Mouse (Mus musculus): ENCODE measurements around the gene Jtb.
A peak's percentile ranks its signal among the peaks of the same experiment; 100 is the strongest.

Gene Jtb

DNA sequence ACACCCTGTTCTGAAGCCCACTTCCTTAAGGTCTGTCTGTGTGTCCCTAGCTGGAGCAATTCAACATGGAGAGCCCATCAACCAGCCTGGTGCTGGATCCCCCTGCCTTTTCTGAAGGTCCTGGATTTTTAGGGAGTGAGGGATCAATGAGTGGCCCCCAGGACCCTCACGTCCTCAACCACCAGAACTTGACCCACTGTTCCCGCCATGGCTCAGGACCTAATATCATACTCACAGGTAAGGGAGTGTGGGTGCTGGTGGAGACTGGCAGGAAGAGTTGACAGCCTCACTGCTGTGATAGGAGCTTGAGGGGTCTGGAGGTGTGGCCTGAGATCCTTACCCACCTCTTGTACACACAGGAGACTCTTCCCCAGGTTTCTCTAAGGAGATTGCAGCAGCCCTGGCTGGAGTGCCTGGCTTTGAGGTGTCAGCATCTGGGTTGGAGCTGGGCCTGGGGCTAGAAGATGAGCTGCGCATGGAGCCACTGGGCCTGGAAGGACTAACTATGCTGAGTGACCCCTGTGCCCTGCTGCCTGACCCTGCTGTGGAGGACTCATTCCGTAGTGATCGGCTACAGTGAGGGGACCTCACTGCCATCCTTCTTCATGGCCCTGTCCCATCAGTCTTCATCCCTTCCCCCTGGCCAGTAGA lies 31.8 kb downstream of the Jtb start:
- no peak for DNase-seq (ENCODE audit: low spot score in 2 of 2)

- DNase-seq (ENCODE audit: low spot score in 2 of 2): no peak
Observed at GRCm38 (mm10) chr3:90264687-90265033, 33.3 kb downstream of the Jtb start.

GRCm38 (mm10) chr3:90265034-90265931 lies 33.9 kb downstream of the Jtb start, which contains the start of gene Dennd4b:
TSS of gene Dennd4b (plus strand) at chr3:90265185.
- DNase-seq (ENCODE audit: low spot score in 2 of 2): peak; percentile 81 to 85

- no peak for DNase-seq (ENCODE audit: low spot score in 2 of 2)
Observed at GRCm38 (mm10) chr3:90265932-90266741, 34.7 kb downstream of the Jtb start.

DNA sequence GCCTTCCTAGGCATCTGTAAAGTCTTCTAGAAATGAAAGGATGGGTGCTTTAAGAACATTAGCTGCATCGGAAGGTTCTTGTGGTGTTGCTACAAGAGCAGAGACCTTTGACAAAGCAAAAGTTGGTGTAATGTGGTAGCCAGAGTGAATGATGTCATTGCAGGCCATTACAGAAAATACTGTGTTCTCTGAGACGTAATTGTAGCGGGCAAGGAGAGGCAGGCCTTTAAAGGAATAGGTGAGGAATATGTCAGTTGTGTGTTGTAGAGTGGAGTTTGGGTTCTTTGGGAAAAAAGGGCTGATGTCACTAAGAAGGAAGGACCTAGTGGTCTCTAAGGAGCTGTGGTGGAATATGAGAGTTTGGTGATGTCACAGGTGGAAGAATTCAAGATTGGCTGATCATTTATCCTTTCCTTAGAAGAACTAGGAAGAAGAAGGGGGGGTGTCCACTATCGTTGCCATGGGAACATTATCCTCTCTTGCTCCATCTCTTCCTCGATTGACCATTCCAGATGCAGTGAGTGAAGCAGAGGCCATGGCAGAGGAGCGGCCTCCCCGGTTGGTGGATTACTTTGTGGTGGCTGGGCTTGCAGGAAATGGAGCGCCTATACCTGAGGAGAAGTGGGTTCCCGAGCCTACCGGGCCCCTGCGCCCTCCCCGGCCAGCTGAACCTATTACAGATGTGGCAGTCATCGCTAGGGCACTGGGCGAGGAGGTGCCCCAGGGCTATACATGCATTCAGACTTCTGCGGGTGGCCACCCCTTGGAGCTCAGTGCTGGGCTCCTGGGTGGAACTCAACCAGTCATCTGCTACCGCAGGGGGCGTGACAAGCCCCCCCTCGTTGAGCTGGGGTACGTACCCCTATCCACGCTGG lies 35.7 kb downstream of the Jtb start:
- DNase-seq (ENCODE audit: low spot score in 2 of 2): no peak

DNA sequence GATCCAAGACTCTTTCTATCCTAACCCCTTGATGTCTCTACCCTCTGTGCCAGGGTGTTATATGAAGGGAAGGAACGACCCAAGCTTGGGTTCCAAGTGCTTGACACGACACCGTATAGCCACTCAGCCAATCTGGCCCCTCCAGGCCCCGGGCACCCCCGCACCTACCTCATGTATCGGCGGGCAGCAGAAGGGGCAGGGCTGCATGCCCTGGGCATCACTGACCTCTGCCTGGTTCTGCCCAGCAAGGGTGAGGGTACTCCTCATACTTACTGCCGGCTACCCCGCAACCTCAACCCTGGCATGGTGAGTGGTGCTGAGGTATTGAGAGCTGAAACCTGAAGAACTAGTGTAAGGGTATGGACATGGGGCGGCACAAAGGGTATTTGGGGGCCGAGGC lies 36.8 kb downstream of the Jtb start:
- DNase-seq (ENCODE audit: low spot score in 2 of 2): no peak

DNA sequence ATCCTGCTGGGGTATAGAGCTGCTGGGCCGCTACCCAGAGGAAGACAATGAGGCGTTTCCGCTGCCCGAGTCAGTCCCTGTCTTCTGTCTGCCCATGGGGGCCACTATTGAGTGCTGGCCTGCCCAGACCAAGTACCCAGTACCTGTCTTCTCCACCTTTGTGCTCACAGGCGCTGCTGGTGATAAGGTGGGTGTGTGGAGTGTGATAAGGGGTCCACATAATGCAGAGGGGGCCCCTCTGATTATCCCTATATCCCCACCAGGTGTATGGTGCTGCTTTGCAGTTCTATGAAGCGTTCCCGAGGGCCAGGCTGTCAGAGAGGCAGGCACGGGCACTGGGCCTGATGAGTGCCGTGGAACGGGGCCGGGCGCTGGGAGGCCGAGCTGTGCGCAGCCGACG lies 37.6 kb downstream of the Jtb start:
- DNase-seq (ENCODE audit: low spot score in 2 of 2): no peak

DNA sequence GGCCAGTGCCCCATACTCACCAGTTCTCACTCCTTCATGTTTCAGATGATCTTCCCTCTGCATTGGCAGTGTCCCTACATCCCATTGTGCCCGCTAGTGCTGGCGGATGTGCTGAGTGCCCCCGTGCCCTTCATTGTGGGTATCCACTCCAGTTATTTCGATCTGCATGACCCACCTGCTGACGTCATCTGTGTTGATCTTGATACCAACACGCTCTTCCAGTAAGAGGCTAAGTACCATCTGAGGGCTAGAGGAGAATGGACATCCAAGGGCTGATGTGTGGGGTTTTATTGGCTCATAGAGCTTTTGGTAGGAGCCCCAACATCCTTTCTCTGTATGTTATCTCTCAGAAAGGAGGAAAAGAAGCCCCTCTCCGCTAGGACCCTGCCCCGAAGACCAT lies 39.4 kb downstream of the Jtb start:
- no peak for DNase-seq (ENCODE audit: low spot score in 2 of 2)

GRCm38 (mm10) chr3:90272170-90272569 lies 40.8 kb downstream of the Jtb start:
- DNase-seq (ENCODE audit: low spot score in 2 of 2): no peak

GRCm38 (mm10) chr3:90273855-90274254 lies 42.5 kb downstream of the Jtb start:
- DNase-seq (ENCODE audit: low spot score in 2 of 2): no peak

- no peak for DNase-seq (ENCODE audit: low spot score in 2 of 2)
Observed at GRCm38 (mm10) chr3:90275286-90275685, 43.9 kb downstream of the Jtb start.

DNA sequence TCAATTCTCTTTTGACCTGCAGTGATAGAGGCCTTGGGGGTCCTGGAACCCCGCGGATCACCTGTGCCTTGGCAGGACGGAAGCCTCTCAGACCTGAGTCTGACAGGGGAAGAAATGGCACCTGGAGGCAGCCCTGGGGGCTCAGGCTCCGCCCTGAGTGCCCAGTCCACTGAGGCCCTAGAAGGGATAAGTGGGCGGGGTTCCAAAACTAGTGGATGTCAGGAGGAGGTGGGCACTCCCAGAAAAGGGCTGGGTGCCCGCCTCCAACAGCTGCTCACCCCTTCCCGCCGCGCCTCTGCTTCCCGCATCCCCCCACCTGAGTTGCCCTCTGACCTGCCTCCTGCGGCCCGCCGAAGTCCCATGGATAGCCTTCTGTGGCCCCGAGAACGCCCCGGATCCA lies 45.5 kb downstream of the Jtb start:
- no peak for DNase-seq (ENCODE audit: low spot score in 2 of 2)

DNA sequence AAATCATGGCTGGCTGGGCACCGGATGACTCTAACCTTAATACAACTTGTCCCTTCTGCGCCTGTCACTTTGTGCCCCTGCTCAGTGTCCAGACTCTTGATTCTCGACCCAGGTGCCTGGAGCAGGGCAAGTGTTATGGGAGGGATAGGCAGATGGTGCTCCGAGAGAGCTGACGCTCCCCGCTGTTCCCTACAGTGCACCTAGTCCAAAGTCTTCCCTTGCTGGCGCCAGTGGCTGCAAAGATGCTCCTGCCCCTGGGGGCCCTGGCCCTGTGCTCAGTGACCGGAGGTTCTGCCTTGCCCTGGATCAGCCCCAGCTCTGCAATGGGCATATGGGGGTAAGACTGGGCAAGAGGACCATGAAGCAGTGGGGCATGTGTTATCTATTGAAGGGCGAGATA lies 46.4 kb downstream of the Jtb start:
- DNase-seq (ENCODE audit: low spot score in 2 of 2): no peak

- no peak for DNase-seq (ENCODE audit: low spot score in 2 of 2)
Observed at GRCm38 (mm10) chr3:90278211-90278610, 46.8 kb downstream of the Jtb start.

GRCm38 (mm10) chr3:90279216-90279615 lies 47.8 kb downstream of the Jtb start:
- DNase-seq (ENCODE audit: low spot score in 2 of 2): no peak

DNA sequence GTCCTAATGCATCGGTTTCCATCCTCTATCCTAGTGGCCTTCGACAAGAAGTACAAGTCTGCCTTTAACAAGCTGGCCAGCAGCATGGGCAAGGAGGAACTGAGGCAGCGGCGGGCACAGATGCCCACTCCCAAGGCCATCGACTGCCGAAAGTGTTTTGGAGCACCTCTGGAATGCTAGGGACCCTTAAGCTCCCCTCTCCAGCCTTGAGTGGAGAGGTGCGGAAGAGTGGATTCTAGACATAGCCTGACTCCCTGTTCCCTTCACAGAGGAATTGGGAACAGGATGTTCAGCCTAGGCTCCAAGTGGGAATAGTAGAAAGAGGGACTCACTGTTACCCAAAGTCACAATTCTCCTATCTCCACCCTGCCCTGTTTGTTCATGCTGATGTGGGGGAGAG lies 48.3 kb downstream of the Jtb start:
- no peak for DNase-seq (ENCODE audit: low spot score in 2 of 2)

- DNase-seq (ENCODE audit: low spot score in 2 of 2): no peak
Observed at GRCm38 (mm10) chr3:90280708-90281107, 49.3 kb downstream of the Jtb start.

DNA sequence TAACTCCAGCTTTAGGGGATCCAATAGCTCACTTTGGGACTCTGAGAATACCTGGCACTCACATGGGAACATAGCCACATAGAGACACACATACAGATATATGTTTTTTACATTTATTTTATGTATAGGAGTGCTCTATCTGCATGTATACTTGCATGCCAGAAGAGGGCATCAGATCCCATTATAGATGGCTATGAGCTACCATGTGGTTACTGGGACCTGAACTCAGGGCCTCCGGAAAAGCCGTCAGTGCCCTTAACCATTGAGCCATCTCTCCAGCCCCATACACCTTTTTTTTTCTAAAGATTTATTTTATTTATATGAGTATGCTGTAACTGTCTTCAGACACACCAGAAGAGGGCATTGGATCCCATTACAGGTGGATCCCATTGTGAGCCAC lies 52.8 kb downstream of the Jtb start:
- DNase-seq (ENCODE audit: low spot score in 2 of 2): no peak
